Mouse (Mus musculus) Muller cell, postnatal 12 days (primary cell): ENCODE measurements around the gene Rwdd2a.
"Not testable (repeated sequence)": the region's sequence is repeated elsewhere in the genome, so short reads cannot be mapped to it uniquely, and the experiment has no call there.

Experiments used
- DNase-seq: peaks from one replicate; pipeline ENCODE4 v3.0.0-alpha.2; 2015; ENCODE audit errors: inconsistent ontology term

The Rwdd2a gene

GRCm38 (mm10) chr9:86592676-86593668 lies 21.2 kb downstream of the Rwdd2a start:
- DNase-seq = peak; percentile 25

- not testable (repeated sequence) for DNase-seq
Measured at GRCm38 (mm10) chr9:86594357-86594767, 22.6 kb downstream of the Rwdd2a start.

DNA sequence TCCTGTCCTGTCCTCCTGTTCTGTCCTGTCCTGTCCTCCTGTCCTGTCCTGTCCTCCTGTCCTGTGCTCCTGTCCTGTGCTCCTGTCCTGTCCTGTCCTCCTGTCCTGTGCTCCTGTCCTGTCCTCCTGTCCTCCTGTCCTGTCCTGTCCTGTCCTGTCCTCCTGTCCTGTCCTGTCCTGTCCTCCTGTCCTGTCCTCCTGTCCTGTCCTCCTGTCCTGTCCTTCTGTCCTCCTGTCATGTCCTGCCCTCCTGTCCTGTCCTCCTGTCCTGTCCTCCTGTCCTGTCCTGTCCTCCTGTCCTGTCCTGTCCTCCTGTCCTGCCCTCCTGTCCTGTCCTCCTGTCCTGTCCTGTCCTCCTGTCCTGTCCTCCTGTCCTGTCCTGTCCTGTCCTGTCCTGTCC lies 25.2 kb downstream of the Rwdd2a start:
- DNase-seq = not testable (repeated sequence)

DNA sequence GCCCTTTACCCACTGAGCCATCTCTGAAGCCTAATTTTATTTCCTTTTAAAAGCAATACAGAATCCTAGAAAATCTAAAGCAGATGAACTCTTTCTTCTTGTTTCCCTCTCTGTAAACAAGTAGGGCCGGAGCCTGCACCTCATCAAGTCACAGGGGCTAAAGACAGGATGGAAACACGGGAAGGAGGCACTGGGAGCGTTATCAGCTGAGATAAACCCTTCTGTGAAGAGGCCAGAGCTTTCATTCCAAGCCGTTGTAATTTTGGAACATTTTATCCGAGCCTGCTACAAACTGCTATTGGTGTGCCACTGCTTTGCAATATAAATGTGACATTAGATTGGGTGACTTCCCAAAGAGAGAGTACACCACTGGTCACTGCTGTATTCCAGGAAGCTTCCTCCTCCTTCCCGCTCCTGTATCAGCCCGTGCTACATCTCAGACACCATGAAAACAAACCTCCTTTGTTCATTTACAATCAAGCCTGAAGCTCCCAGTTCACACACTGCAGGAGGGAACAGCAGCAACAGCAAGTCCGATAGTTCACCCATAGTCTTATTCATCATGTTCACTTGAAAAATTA lies 28.0 kb downstream of the Rwdd2a start:
- no peak for DNase-seq

- no peak for DNase-seq
Measured at GRCm38 (mm10) chr9:86605776-86606175, 34.0 kb downstream of the Rwdd2a start.

GRCm38 (mm10) chr9:86612091-86612490 lies 40.3 kb downstream of the Rwdd2a start:
- DNase-seq = no peak

DNA sequence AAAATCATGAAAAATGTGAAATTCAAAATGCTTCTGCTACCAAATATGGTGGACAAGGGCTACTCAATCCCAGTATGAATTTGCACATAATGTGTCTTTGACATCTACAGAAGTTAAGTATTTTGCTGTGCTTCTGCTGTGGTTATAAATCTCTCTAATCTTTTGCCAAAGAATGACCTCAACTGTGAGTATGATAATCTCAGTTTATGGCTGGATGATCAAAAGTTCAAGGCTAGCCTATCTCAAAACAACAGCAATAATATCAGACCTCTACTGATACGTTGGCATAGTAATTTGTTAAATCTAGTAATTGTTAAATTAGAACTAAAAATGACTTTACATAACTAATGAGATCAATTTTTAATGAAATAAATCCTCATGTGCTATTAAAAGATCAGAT lies 44.0 kb downstream of the Rwdd2a start:
- no peak for DNase-seq

DNA sequence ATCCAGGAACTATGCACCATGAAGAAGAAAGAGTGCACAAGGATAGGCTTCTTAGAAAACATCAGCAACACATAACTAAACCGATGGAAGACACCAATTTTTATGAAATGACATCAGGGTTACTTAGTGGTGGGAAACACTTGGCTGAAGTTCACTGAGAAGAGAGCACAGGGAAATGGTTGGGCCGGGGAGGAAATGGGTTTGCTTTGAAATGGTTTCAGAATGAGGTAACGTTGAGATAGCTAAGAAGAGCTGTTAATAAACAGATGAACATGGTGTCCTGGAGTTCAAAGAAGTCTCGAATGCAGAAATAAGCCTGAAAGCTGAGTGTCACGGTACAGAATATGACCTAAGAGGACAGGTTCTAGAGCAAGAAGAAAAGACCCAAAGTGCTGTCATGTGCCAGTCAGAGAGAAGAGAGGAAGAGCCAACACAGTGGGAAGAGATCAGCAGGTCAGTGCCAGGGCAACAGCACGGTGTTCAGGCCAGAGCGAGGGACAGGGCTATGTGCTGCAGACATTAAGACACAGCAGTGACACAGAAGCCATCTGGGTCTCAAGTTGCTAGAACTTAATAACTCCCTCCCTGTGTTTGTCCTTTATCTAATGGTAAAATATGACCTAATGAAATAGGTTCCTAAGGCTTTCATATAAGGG lies 46.2 kb downstream of the Rwdd2a start:
- DNase-seq = no peak

DNA sequence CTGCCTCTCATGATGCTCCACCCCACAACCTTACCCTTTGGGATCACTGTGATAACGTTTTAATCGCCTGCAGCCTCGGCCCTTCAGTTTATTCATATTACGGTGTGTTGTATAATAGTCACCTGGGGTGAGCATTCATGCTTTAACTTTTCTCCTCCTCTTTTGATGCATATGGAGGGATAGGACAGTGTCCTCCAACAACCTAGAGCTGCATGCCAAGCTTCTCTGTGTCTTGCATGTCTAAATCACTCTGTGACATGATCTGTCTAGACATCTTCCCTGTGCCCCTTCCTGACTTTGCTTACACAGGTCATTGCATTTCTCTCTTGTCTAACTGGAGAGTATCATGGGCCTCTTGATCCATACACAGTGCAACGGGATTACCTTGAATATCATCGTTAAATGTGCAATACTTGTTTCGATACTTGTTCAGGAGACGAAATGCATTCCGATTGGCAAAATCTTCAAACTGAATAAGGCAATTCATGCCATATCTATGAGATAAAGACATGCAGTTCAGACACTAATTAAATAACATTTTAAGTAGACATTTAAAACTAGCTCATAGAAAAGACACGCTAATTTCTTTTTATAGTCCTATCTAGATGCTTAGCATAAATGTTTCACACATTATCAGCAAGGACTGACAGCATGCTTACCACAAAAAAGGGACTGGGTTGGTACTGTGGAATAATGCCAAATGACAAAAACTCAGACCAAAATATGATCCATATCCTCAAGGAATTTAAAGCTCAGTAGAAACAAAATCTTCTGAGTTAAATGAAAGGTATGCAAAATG lies 47.7 kb downstream of the Rwdd2a start:
- DNase-seq = no peak

DNA sequence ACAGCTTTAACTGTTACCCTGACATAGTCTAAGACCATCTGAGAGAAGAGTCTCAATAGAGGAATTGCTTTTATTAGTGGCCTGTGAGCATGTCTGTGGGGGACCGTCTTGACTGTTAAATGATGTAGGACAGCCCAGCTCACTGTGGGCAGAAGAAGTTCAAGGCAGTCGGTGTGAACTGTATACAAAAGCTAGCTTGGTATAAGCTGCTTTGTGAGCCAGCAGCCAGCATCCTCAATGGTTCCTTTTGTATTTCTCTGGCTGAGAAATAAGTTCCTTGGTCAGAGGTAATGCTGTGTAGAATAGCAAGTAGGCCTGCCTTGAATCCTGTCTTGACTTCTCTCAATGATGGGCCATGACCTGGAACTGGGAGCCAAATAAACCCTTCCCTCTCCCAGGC lies 50.3 kb downstream of the Rwdd2a start:
- DNase-seq = no peak

DNA sequence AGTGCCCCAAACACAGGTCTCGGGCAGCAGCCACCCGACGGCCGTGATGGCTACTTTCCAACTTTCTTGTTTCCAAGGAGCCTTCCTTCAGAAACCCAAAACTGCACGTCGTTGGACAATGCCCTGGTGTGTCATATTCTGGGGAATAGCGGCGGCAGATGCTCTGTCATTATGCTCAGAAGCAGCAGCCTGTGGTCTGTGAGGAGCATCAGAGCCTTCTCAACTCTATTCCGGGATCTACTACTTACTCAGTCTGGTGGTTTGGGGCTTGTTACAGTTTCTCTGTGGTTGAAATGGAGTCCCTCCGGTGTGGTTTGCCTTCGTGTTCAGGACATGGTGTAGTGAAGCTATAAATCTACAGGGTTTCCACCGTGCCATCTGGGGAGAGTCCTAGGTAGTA lies 52.2 kb downstream of the Rwdd2a start:
- DNase-seq = no peak
